Mouse (Mus musculus) midbrain, postnatal 0 days (tissue): ENCODE data around the gene Cdh13. TPM values are rescaled to one million over a fixed set of nuclear protein-coding genes. Genes with fewer than 3 reads are reported as not detected.
"Not testable (repeated sequence)": the region's sequence is repeated elsewhere in the genome, so short reads cannot be mapped to it uniquely, and the experiment has no call there.

ENCODE experiments used
- ATAC-seq: fragments of 200-750 bp; cut with Nextera tagmentation; 2 replicates; pipeline ENCODE4 v1.8.0; 2017; ENCODE audit warnings: moderate number of reproducible peaks, mild to moderate bottlenecking, moderate TSS enrichment, moderate library complexity; ENCODE audit not compliant: low FRiP score
- DNase-seq: peaks from one replicate; pipeline ENCODE4 v3.0.0-alpha.2; 2015; ENCODE audit warnings: low spot score
- H3K27ac ChIP-seq: fragments of 300-500 bp; sonication (generic); 2 replicates; pipeline ENCODE4 v1.5.1; 2014; ENCODE audit warnings: low read depth, mild to moderate bottlenecking, low read length, mixed read lengths
- H3K27me3 ChIP-seq: fragments of 300-500 bp; sonication (generic); 2 replicates; pipeline ENCODE4 v1.6.1; 2014; ENCODE audit warnings: low read length, control low read depth, mixed read lengths; ENCODE audit not compliant: insufficient read depth
- H3K36me3 ChIP-seq: fragments of 300-500 bp; sonication (generic); 2 replicates; pipeline ENCODE4 v1.6.1; 2014; ENCODE audit warnings: low read length, control low read depth, mixed read lengths; ENCODE audit not compliant: insufficient read depth
- H3K4me1 ChIP-seq: fragments of 300-500 bp; sonication (generic); 2 replicates; pipeline ENCODE4 v1.6.1; 2014; ENCODE audit warnings: mild to moderate bottlenecking, control low read depth, antibody characterized with exemption, low read length, mixed read lengths; ENCODE audit not compliant: insufficient read depth
- H3K4me2 ChIP-seq: fragments of 300-500 bp; sonication (generic); 2 replicates; pipeline ENCODE4 v1.6.1; 2014; ENCODE audit warnings: low read depth, mild to moderate bottlenecking, low read length, mixed read lengths; ENCODE audit not compliant: poor library complexity, severe bottlenecking
- H3K4me3 ChIP-seq: fragments of 300-500 bp; sonication (generic); 2 replicates; pipeline ENCODE4 v1.5.1; 2014; ENCODE audit warnings: low read depth, mild to moderate bottlenecking, low read length, moderate library complexity
- H3K9ac ChIP-seq: fragments of 300-500 bp; sonication (generic); replicated peaks from 2 replicates; pipeline ENCODE4 v1.6.1; 2014; ENCODE audit warnings: mild to moderate bottlenecking, low read length, moderate library complexity, mixed read lengths; ENCODE audit not compliant: poor library complexity, severe bottlenecking
- H3K9me3 ChIP-seq: fragments of 300-500 bp; sonication (generic); 2 replicates; pipeline ENCODE4 v1.6.1; 2016; ENCODE audit warnings: low read length, control low read depth
- CTCF ChIP-seq: IDR thresholded peaks from 2 replicates; pipeline ENCODE4 v1.5.1; 2016; ENCODE audit warnings: antibody characterized with exemption, mild to moderate bottlenecking
- WGBS: fragments of 180-500 bp; shearing (Covaris S2); extraction: QIAGEN DNeasy Blood & Tissue Kit; methylation state at CpG from one replicate; pipeline ENCODE4 v1.1.7; 2014; 5-methylcytosine and 5-hydroxymethylcytosine counted together
- polyA plus RNA-seq: library from polyadenylated mRNA; unstranded; fragments of >200 nt; fragmentation: Nextera tagmentation; extraction: Ambion mirVana; gene quantifications from 2 replicates; pipeline ENCODE4 v1.2.1, GENCODE M21; 2015
- total RNA-seq: library from RNA; depleted of rRNA; stranded (reverse); fragments of >200 nt; gene quantifications from 2 replicates; pipeline ENCODE4 v1.2.3, GENCODE M21; 2014

Gene Cdh13
- total and polyA plus RNA-seq, 2 experiments from 2014 or later = 199 to 203 TPM

GRCm38 (mm10) chr8:118754119-118754518, 470.6 kb downstream of the Cdh13 start:
- Histone ChIP-seq H3K36me3 (no peaks in the 10 kb centered on the region), H3K4me2 (no peak overlapping the region), H3K27me3 (no peaks in the 10 kb centered on the region), H3K27ac (no peak overlapping the region), H3K4me3 (no peak overlapping the region), H3K4me1 (no peaks in the 10 kb centered on the region), H3K9me3 (no peaks in the 10 kb centered on the region), H3K9ac (no peak overlapping the region)
- ATAC-seq (no peak), DNase-seq (no peak)
- 71% methylated on average over 7 of the region's 7 CpGs for WGBS
- TF ChIP-seq CTCF = no peak

- H3K27ac ChIP-seq, H3K9me3 ChIP-seq, H3K36me3 ChIP-seq, H3K4me3 ChIP-seq, ATAC-seq, DNase-seq, H3K9ac ChIP-seq, H3K4me1 ChIP-seq, H3K4me2 ChIP-seq, H3K27me3 ChIP-seq: not testable (repeated sequence)
- 92% methylated on average over 6 of the region's 6 CpGs for WGBS
Observed at GRCm38 (mm10) chr8:118777507-118777906, 494.0 kb downstream of the Cdh13 start.

GRCm38 (mm10) chr8:118778374-118778773, 494.8 kb downstream of the Cdh13 start:
- H3K36me3 ChIP-seq = no peaks in the 10 kb centered on the region
- H3K27ac ChIP-seq = no peak overlapping the region
- ATAC-seq (no peak), DNase-seq (no peak)
- no peak overlapping the region for H3K9ac ChIP-seq
- no peaks in the 10 kb centered on the region for H3K9me3 ChIP-seq
- WGBS = 92% methylated on average over 1 of the region's 1 CpGs
- H3K4me3 ChIP-seq = no peak overlapping the region
- H3K4me2 ChIP-seq = no peak overlapping the region
- no peak for TF ChIP-seq CTCF
- H3K4me1 ChIP-seq = no peaks in the 10 kb centered on the region
- no peaks in the 10 kb centered on the region for H3K27me3 ChIP-seq

GRCm38 (mm10) chr8:118785646-118786045, 502.1 kb downstream of the Cdh13 start:
- H3K9me3 ChIP-seq = no peaks in the 10 kb centered on the region
- WGBS = 86% methylated on average over 13 of the region's 13 CpGs
- DNase-seq (peak; percentile 70), ATAC-seq (no peak)
- no peak overlapping the region for H3K27ac ChIP-seq
- H3K4me2 ChIP-seq = no peak overlapping the region
- no peak for TF ChIP-seq CTCF
- no peaks in the 10 kb centered on the region for H3K4me1 ChIP-seq
- H3K36me3 ChIP-seq = no peaks in the 10 kb centered on the region
- no peaks in the 10 kb centered on the region for H3K27me3 ChIP-seq
- H3K4me3 ChIP-seq = no peak overlapping the region
- H3K9ac ChIP-seq = no peak overlapping the region

GRCm38 (mm10) chr8:118789649-118790048, 506.1 kb downstream of the Cdh13 start:
- 0 out of 2 replicates have a peak, but pooled peaks cover 3% of the 10 kb centered on the region for H3K4me1 ChIP-seq
- no peaks in the 10 kb centered on the region for H3K36me3 ChIP-seq
- H3K27me3 ChIP-seq = no peaks in the 10 kb centered on the region
- no peak overlapping the region for H3K27ac ChIP-seq
- 64% methylated on average over 7 of the region's 7 CpGs for WGBS
- H3K4me3 ChIP-seq = no peak overlapping the region
- ATAC-seq (no peak), DNase-seq (no peak)
- TF ChIP-seq CTCF = no peak
- no peak overlapping the region for H3K4me2 ChIP-seq
- H3K9ac ChIP-seq = no peak overlapping the region
- no peaks in the 10 kb centered on the region for H3K9me3 ChIP-seq

- Histone ChIP-seq H3K9ac (no peak overlapping the region), H3K27ac (no peak overlapping the region), H3K9me3 (no peaks in the 10 kb centered on the region), H3K4me3 (no peak overlapping the region), H3K36me3 (no peaks in the 10 kb centered on the region), H3K27me3 (no peaks in the 10 kb centered on the region), H3K4me2 (no peak overlapping the region), H3K4me1 (peaks cover 10% of the 10 kb centered on the region; the same call in 1 of the 2 replicates)
- TF ChIP-seq CTCF = no peak
- DNase-seq = no peak
- 82% methylated on average over 9 of the region's 9 CpGs for WGBS
- ATAC-seq = no peak
Observed at GRCm38 (mm10) chr8:118794886-118795285, 511.4 kb downstream of the Cdh13 start.
